Mouse (Mus musculus) liver, postnatal 0 days (tissue): ENCODE data around the gene Il18bp.
A peak's percentile ranks its signal among the peaks of the same experiment; 100 is the strongest.

Source experiments
- CTCF ChIP-seq: sonication (generic); IDR thresholded peaks from 2 replicates; pipeline ENCODE4 v1.5.1; 2016; ENCODE audit warnings: antibody characterized with exemption, low read depth
- EP300 ChIP-seq: IDR thresholded peaks from 2 replicates; pipeline ENCODE4 v1.6.1; 2016; ENCODE audit warnings: antibody characterized with exemption, low read depth, mild to moderate bottlenecking

- TF ChIP-seq CTCF, result peak; percentile 96
- no peak for TF ChIP-seq EP300
Observed at GRCm38 (mm10) chr7:101998194-101998927, 20.1 kb downstream of the Il18bp start.
